Mouse (Mus musculus): ENCODE results near the gene Osbpl9.

GRCm38 (mm10) chr4:109210253-109210652, 8.2 kb upstream of the Osbpl9 start:
- TF ChIP-seq EP300 (IDR thresholded peaks at IDR 0.05; ENCODE audit: insufficient read depth, low read depth, low read length): no peak
- TF ChIP-seq POLR2A (IDR thresholded peaks at IDR 0.05; ENCODE audit: insufficient read depth, low read depth, low read length): no peak
